Mouse (Mus musculus) liver, postnatal 0 days (tissue): ENCODE results near the gene Dtx3l.

Source experiments
- CTCF ChIP-seq: sonication (generic); IDR thresholded peaks from 2 replicates; pipeline ENCODE4 v1.5.1; 2016; ENCODE audit warnings: antibody characterized with exemption, low read depth
- EP300 ChIP-seq: IDR thresholded peaks from 2 replicates; pipeline ENCODE4 v1.6.1; 2016; ENCODE audit warnings: antibody characterized with exemption, low read depth, mild to moderate bottlenecking

GRCm38 (mm10) chr16:35938211-35939151 lies at the start of gene Dtx3l, which contains the start of gene Parp9:
- TF ChIP-seq CTCF (no peak), EP300 (no peak)
